Mouse (Mus musculus): ENCODE measurements around the gene Casc1.

- no peak for TF ChIP-seq POLR2A (IDR thresholded peaks at IDR 0.05; ENCODE audit: low read depth, low read length)
- no peak for TF ChIP-seq CTCF (conservative IDR thresholded peaks at IDR 0.05; ENCODE audit: insufficient read depth, insufficient read length, low read depth, low read length)
These were observed 81.2 kb downstream of the Casc1 start for GRCm38 (mm10) chr6:145129563-145129962.
